Mouse (Mus musculus) G1E-ER4 (cell line): Measurements from ENCODE around the gene Rerg. TPM values are rescaled to one million over a fixed set of nuclear protein-coding genes. Genes with fewer than 3 reads are reported as not detected.

Source experiments
- GATA1 ChIP-seq: IDR thresholded peaks from one replicate; pipeline ENCODE4 v1.8.0; 2012; ENCODE audit warnings: low read length, inconsistent platforms
- polyA plus RNA-seq: library from polyadenylated mRNA; stranded (reverse); fragments of >175 nt; gene quantifications from 2 replicates; pipeline ENCODE4 v1.2.3, GENCODE M21; 2012

Gene Rerg
- polyA plus RNA-seq, 1 experiment: not detected

GRCm38 (mm10) chr6:137145611-137146010 is 24.7 kb downstream of the Rerg start:
- no peak for TF ChIP-seq GATA1

DNA sequence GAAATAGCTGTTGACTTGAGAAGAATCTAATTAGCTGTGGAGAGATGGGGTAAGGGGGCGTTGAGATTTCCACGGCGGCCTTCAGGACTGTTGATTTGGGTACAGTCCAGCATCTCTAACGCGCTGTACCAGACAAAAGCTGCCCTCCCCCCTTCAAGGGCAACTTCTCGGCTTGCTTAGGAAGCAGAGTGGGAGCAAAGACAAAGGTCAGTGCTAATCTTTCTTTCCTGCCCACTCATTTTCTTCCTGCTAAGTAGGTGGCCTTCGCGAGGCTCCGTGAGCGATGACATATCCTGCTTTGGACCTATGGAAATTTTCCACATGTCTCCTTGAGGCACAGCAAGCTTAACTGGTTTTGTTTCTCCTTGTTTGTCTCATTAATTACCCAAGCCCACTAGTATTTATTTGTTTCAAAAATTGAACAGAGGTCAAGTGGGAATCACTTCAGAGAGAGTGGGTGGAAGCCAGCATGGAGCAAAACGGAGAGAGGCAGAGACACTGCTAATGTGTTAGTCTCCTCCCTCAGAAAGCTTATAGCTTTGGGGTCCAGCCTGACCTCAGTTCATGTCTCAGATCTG is 25.2 kb downstream of the Rerg start:
- TF ChIP-seq GATA1: no peak

- no peak for TF ChIP-seq GATA1
Measured at GRCm38 (mm10) chr6:137144526-137144840, 25.8 kb downstream of the Rerg start.

GRCm38 (mm10) chr6:137143818-137144525 is 26.3 kb downstream of the Rerg start:
- no peak for TF ChIP-seq GATA1

- no peak for TF ChIP-seq GATA1
Measured at GRCm38 (mm10) chr6:137142796-137143195, 27.5 kb downstream of the Rerg start.

DNA sequence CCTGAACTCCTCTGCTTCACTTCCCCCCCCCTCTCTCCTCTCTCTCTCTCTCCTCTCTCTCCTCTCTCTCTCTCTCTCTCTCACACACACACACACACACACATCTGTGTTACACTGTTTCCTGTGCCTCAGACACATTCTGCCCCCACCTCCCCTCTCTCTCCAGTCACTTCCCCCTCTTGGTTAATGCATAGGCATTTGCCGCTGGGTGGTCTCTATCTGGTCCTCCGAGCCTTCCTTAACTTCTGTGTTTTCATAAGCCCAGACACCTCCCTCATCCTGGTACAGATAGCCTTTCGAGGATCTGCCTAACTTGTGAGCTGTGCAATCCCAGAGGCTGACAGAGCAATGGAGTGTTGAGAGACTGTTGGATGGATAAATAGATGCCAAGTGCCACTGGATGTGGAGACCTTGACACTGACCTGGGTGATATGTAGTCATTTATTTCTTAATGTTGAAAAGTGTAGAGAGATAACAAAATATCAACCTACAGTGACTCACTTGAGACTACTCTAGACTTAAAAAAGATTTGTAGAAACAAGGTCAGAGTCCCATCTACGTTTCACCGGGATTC is 29.0 kb downstream of the Rerg start:
- TF ChIP-seq GATA1: no peak

GRCm38 (mm10) chr6:137138822-137139221 is 31.5 kb downstream of the Rerg start:
- no peak for TF ChIP-seq GATA1

GRCm38 (mm10) chr6:137138391-137138790 is 31.9 kb downstream of the Rerg start:
- TF ChIP-seq GATA1: no peak

DNA sequence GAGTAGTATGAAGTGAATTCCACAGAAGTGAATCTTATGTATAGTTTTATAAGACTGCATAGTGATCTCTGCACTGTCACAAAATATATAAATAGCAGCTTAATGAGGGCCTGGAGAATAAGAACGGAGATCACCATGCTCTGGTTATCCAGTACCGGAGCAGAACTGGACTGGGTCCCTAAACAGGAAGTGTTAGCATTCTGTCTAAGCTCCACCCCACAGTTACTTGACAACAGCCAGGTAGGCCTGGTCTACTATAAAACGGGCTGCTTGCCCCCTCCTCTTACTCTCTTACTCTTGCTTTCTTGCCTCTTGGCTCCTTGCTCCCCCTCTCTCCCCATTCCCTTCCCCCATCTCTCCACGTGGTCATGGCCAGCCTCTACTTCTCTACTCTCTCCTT is 33.9 kb downstream of the Rerg start:
- no peak for TF ChIP-seq GATA1

- TF ChIP-seq GATA1: no peak
Measured at GRCm38 (mm10) chr6:137135506-137136391, 34.5 kb downstream of the Rerg start.

- TF ChIP-seq GATA1: no peak
Measured at GRCm38 (mm10) chr6:137131794-137132193, 38.5 kb downstream of the Rerg start.

- no peak for TF ChIP-seq GATA1
Measured at GRCm38 (mm10) chr6:137131349-137131748, 38.9 kb downstream of the Rerg start.

DNA sequence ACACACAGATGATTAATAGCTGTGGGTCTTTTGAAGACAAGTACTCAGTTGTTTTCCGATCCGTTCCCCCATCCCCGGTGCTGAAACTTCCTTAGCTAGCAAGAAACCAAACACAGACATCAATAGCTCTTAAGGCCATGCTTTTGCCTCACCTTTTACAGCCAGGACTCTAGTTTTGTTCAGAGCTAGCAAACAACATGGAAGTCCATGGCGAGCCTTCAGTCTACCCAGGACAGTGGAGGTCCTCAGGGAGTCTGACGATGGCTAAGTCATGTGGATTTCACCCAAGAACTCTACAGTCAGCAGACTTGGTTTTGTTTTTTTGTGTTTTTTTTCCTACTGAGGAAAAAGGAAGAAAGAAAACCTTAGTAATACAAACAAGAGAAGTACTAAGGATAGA is 43.4 kb downstream of the Rerg start:
- no peak for TF ChIP-seq GATA1

DNA sequence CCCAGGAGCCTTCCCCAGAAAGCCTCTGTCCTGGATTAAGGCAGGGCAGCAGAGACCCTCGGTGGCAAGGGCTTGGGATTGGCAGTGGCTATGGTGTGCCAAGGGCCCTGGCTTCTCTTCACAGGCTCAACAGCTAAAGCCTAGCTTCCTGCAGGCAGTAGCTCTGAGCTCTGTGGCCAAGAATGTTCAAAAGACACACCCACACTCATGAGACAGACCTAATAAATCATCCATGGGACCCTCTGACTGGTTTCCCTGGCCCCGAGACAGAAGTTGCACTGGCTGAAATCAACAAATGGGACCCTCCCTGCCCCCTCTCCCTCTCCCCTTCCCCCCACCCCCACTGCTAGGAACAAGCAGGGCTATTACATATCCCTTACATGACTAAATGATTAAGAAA is 44.1 kb downstream of the Rerg start:
- TF ChIP-seq GATA1: no peak

- no peak for TF ChIP-seq GATA1
Measured at GRCm38 (mm10) chr6:137125433-137125832, 44.9 kb downstream of the Rerg start.

- TF ChIP-seq GATA1: no peak
Measured at GRCm38 (mm10) chr6:137125006-137125405, 45.3 kb downstream of the Rerg start.
